Mouse (Mus musculus) ES-Bruce4 (cell line): Measurements from ENCODE around the gene Phf19.

Source experiments
- CTCF ChIP-seq: IDR thresholded peaks from one replicate; pipeline ENCODE4 v1.8.1; 2011; ENCODE audit warnings: low read depth, low read length
- EP300 ChIP-seq: IDR thresholded peaks from 2 replicates; pipeline ENCODE4 v1.6.1; 2011; ENCODE audit warnings: low read depth, low read length; ENCODE audit not compliant: insufficient read depth
- POLR2A ChIP-seq: IDR thresholded peaks from one replicate; pipeline ENCODE4 v1.8.1; 2011; ENCODE audit warnings: low read length; ENCODE audit not compliant: insufficient read depth

DNA sequence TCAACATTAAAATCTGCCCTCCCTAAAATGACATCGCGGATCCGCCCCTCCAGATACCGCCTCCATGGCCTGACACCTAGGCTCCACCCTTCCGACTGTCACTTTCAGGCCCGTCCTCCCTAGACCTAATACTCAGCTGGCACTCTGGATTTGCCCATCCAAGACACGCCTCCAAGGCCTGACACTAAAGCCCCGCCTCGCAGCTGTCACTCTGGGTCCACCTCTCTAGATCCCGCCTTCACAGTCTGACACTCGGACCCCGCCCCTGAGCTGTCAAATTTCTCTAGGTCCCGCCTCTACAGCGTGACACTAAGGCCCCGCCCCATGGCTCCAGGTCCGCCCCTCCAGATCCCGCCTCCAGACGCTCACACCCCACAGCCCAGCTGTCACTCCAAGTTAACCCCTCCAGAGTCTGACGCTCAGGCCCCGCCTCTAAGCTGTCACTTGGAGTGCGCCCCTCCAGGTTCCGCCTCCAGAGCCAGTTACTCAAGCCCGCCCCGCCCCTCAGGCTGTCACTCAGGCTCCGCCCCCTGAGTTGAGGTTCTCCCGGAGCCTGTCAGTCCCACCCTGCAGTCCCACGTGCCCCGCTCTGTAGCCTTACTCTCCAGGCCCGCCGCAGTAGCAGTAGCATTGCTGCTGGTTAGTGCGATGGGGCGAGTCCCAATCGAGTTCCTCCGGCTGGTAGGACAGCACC, 8.8 kb downstream of the Phf19 start:
- TF ChIP-seq CTCF (no peak), POLR2A (no peak), EP300 (no peak)
